Mouse (Mus musculus) liver, embryonic 16.5 days (tissue): Measurements from ENCODE around the gene Ccdc33. TPM values are rescaled to one million over a fixed set of nuclear protein-coding genes. Genes with fewer than 3 reads are reported as not detected.

Experiments used
- polyA plus RNA-seq: library from polyadenylated mRNA; unstranded; fragments of >200 nt; fragmentation: Nextera tagmentation; extraction: Ambion mirVana; gene quantifications from 2 replicates; pipeline ENCODE4 v1.2.1, GENCODE M21; 2015

The Ccdc33 gene
- polyA plus RNA-seq, 1 experiment from 2014 or later, result not detected

Other genes with a start within 250 kb of the Ccdc33 start
- gene Ubl7, start 207.8 kb downstream of the Ccdc33 start, polyA plus RNA-seq, result 50.4 and 50.5 TPM in 2 replicates
- 0.04 TPM in 1 of 2 replicates, not detected in the other for gene Sema7a, start 178.7 kb downstream of the Ccdc33 start, polyA plus RNA-seq
- 1.5 and 2.9 TPM in 2 replicates for gene Cyp11a1, start 112.4 kb downstream of the Ccdc33 start, polyA plus RNA-seq
- gene Stra6, start 55.0 kb downstream of the Ccdc33 start, polyA plus RNA-seq, result not detected in 2 replicates
- 3.6 and 4.0 TPM in 2 replicates for gene Islr, start 85.5 kb upstream of the Ccdc33 start, polyA plus RNA-seq
- gene Islr2, start 85.5 kb upstream of the Ccdc33 start, polyA plus RNA-seq, result not detected in 2 replicates
- gene Pml, start 131.0 kb upstream of the Ccdc33 start, polyA plus RNA-seq, result 18.3 and 21.2 TPM in 2 replicates
- 3.7 TPM in 2 replicates for gene Stoml1, start 134.3 kb upstream of the Ccdc33 start, polyA plus RNA-seq
- gene Loxl1, start 194.4 kb upstream of the Ccdc33 start, polyA plus RNA-seq, result 1.4 and 2.2 TPM in 2 replicates